ENCODE assay signal across 12 mouse cellular contexts in genomic region chr6:46996010-46996602, GRCm38 (mm10).
"Had no signal": no experiment of that assay in that cellular context is flagged by ENCODE, and none has a peak within 500 bp of the region (broad histone marks: within the 10 kb centered on the region; RNA-seq: fewer than 3 reads in every experiment).

No protein-coding gene starts in this region.

- DNase-seq: retina, postnatal 1 day; right cerebral cortex, adult 18-20 months; right cerebral cortex, postnatal 14 days; right cerebral cortex, postnatal 25 days; right cerebral cortex, postnatal 4 days; spleen, adult 18-20 months; thymus, adult 18-20 months; thymus, adult 2 months; thymus, postnatal 14 days; thymus, postnatal 25 days; thymus, postnatal 36 days; thymus, postnatal 4 days had no signal
